Mouse (Mus musculus) lung, postnatal 0 days (tissue): ENCODE measurements around the gene Kpna6. TPM values are rescaled to one million over a fixed set of nuclear protein-coding genes. Genes with fewer than 3 reads are reported as not detected.

Source experiments
- ATAC-seq: fragments of 200-750 bp; cut with Nextera tagmentation; 2 replicates; pipeline ENCODE4 v1.8.0; 2017; ENCODE audit warnings: moderate library complexity
- DNase-seq: peaks from one replicate; pipeline ENCODE4 v3.0.0-alpha.2; 2016; ENCODE audit warnings: low spot score
- H3K27ac ChIP-seq: fragments of 300-500 bp; sonication (generic); 2 replicates; pipeline ENCODE4 v1.5.1; 2014; ENCODE audit warnings: antibody characterized with exemption, mild to moderate bottlenecking, low read length, mixed read lengths
- H3K27me3 ChIP-seq: fragments of 300-500 bp; sonication (generic); replicated peaks from 2 replicates; pipeline ENCODE4 v1.6.1; 2014; ENCODE audit warnings: low read length, mixed read lengths; ENCODE audit not compliant: insufficient read depth
- H3K36me3 ChIP-seq: fragments of 300-500 bp; sonication (generic); 2 replicates; pipeline ENCODE4 v1.6.1; 2014; ENCODE audit warnings: low read length, mixed read lengths; ENCODE audit not compliant: insufficient read depth
- H3K4me1 ChIP-seq: fragments of 300-500 bp; sonication (generic); 2 replicates; pipeline ENCODE4 v1.6.1; 2014; ENCODE audit warnings: antibody characterized with exemption, low read depth, low read length, mixed read lengths; ENCODE audit not compliant: insufficient read depth
- H3K4me2 ChIP-seq: fragments of 300-500 bp; sonication (generic); replicated peaks from 2 replicates; pipeline ENCODE4 v1.6.1; 2014; ENCODE audit warnings: low read depth, mild to moderate bottlenecking, low read length, moderate library complexity, mixed read lengths
- H3K4me3 ChIP-seq: fragments of 300-500 bp; sonication (generic); 2 replicates; pipeline ENCODE4 v1.5.1; 2014; ENCODE audit warnings: low read depth, low read length
- H3K9ac ChIP-seq: fragments of 300-500 bp; sonication (generic); replicated peaks from 2 replicates; pipeline ENCODE4 v1.6.1; 2014; ENCODE audit warnings: low read depth, mild to moderate bottlenecking
- H3K9me3 ChIP-seq: fragments of 300-500 bp; sonication (generic); 2 replicates; pipeline ENCODE4 v1.6.1; 2016; ENCODE audit warnings: low read length, mixed read lengths
- CTCF ChIP-seq: IDR thresholded peaks from 2 replicates; pipeline ENCODE4 v1.5.1; 2016; ENCODE audit warnings: antibody characterized with exemption, mild to moderate bottlenecking
- EP300 ChIP-seq: IDR thresholded peaks from 2 replicates; pipeline ENCODE4 v1.6.1; 2016; ENCODE audit warnings: antibody characterized with exemption, mild to moderate bottlenecking, control low read depth
- WGBS: fragments of 180-500 bp; shearing (Covaris S2); extraction: QIAGEN DNeasy Blood & Tissue Kit; methylation state at CpG from one replicate; pipeline ENCODE4 v1.1.7; 2014; 5-methylcytosine and 5-hydroxymethylcytosine counted together
- microRNA-seq: library from miRNA; unstranded; fragments of <30 nt; microRNA quantifications from one replicate; pipeline ENCODE4, GENCODE M21; 2016
- polyA plus RNA-seq: library from polyadenylated mRNA; unstranded; fragments of >200 nt; fragmentation: Nextera tagmentation; extraction: Ambion mirVana; gene quantifications from 2 replicates; pipeline ENCODE4 v1.2.1, GENCODE M21; 2015

The Kpna6 gene
- polyA plus RNA-seq, 1 experiment from 2014 or later: 6.6 TPM

DNA sequence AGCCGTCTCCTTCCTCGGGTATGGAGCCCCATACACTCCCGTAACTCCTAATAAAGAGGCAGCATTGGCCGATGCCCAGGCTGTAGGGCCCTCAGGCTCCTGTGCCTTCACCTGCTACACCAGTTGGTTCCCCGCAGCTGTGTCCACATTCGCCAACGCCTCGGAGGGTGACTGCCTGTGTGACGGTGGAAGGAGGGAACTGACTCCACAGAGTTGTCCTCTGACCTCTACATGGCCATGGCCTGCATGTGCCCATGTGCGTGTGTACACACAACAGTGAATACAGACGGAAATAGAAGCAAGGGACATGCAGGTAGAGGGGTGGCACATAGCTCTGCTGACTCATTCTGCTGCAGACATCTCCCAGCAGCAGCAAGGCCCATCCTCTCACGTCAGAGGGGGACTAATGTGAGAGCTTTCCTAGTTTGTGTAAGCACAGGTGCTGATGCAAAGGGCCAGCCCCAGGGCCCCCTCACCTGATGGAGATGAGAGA is 63.4 kb downstream of the Kpna6 start:
- ATAC-seq (0 out of 2 replicates have a peak, but pooled peaks have one; percentile 10), DNase-seq (no peak)
- Histone ChIP-seq H3K4me2 (no peak overlapping the region), H3K27me3 (no peaks in the 10 kb centered on the region), H3K4me1 (no peaks in the 10 kb centered on the region), H3K9me3 (no peaks in the 10 kb centered on the region), H3K9ac (no peak overlapping the region), H3K36me3 (peaks cover 11% of the 10 kb centered on the region; the same call in 1 of the 2 replicates), H3K4me3 (no peak overlapping the region), H3K27ac (no peak overlapping the region)
- TF ChIP-seq CTCF: no peak
- no peak for TF ChIP-seq EP300
- WGBS: 72% methylated on average over 12 of the region's 12 CpGs

DNA sequence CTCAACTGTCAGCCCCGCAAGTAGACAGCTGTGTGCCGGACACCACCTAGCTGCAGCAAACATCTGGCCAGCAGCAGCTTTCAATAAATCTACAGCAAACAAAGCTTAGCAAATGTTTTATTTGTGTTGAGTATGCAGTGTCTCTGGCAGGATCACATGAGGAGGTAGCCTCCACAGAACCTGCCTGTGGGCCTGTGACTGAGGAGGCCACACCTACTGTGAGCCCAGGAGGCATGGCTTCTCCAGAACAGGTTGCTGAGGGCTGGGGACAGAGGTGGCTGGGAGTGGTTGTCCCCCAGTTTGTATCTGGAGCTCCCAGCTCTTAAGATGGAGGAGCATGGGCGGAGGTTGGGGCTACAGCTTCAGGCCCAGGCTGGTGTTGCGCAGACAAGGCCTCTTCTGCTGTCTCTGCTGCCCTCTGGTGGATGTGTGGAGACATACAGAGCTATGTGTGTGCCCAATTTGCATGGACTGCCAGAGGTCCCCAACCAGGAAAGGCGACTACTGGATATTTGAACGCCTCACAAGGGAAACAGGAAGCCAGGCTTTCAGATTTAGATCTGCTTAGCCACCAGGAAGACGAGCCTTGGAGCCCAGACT is 64.0 kb downstream of the Kpna6 start:
- Histone ChIP-seq H3K36me3 (peaks cover 14% of the 10 kb centered on the region; the same call in 1 of the 2 replicates), H3K9me3 (no peaks in the 10 kb centered on the region), H3K27ac (no peak overlapping the region), H3K4me1 (no peaks in the 10 kb centered on the region), H3K4me3 (no peak overlapping the region), H3K27me3 (no peaks in the 10 kb centered on the region), H3K4me2 (no peak overlapping the region), H3K9ac (no peak overlapping the region)
- TF ChIP-seq CTCF (peak; percentile 97), EP300 (no peak)
- peak; percentile 94 for ATAC-seq
- DNase-seq: peak; percentile 94
- 31% methylated on average over 7 of the region's 7 CpGs for WGBS

DNA sequence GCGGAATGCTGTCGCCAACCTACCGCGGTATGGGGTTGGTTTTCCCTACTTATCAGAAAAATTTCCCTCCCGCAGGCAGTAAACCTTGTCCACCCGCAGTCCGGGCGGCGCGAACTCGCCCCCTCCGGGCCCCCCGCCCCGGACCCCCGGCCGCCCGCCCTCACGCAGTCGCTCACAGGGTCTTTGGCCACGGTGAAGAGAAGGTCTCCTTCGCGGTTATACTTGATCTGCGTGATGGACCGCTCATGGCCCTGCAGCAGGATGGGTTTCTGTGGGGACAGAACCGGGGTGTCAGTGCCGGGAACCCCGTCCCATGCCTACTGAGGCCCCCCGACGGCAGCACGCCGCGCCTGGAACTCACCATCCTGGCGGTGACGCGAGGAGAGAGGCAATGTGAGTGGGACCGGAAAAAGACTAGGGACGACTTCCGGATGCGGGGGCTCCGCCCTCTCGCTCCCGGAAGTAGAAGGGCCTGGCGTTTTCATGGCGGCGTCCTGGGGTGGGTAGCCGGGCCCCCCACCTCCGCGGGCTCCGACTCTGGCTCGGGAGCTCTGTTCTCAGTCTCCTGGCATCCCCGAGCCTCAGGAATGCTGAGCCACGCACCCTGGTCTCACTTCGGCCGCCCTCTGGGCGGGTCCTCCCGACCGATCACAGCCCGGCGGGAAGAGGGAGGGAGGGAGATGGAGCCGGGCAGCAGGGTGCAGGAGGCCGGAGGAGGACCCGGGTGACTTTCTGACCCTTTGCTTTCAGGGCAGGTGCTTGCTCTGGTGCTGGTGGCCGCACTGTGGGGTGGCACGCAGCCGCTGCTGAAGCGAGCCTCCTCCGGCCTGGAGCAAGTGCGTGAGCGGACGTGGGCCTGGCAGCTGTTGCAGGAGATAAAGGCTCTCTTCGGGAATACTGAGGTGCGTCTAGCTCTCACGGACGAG is 72.1 kb downstream of the Kpna6 start, which contains the start of the genes Eif3i and Tmem234:
Eif3i (minus strand) TSS at position 416 of the 926 bp plus-strand sequence.
Tmem234 (plus strand) TSS at position 436 of the 926 bp plus-strand sequence.
- H3K27me3 ChIP-seq: no peaks in the 10 kb centered on the region

More for the DNA sequence above, 72.1 kb downstream of the Kpna6 start, which contains the start of the genes Eif3i and Tmem234:
- Histone ChIP-seq H3K4me2 (peak within 1 kb of the TSS; percentile 97), H3K4me1 (peaks cover 15% of the 10 kb centered on the region; the same call in 1 of the 2 replicates), H3K4me3 (peak within 1 kb of the TSS; percentile 85), H3K27ac (peak within 1 kb of the TSS; percentile 79), H3K9ac (peak within 1 kb of the TSS; percentile 80), H3K9me3 (no peaks in the 10 kb centered on the region), H3K36me3 (peaks cover 5% of the 10 kb centered on the region; the same call in 1 of the 2 replicates)
- TF ChIP-seq CTCF (peak; percentile 37), EP300 (no peak)
- under 1% methylated on average over 71 of the region's 74 CpGs for WGBS
- ATAC-seq (peak; percentile 94), DNase-seq (peak; percentile 92)

Small RNA genes within 50 kb of the gene (microRNA-seq; reads per million reads assigned to microRNA genes)
- not detected for gene Mir7016

Other genes with a start within 250 kb of the Kpna6 start
- gene Zbtb8b, start 231.9 kb downstream of the Kpna6 start, polyA plus RNA-seq: 1.8 and 2.8 TPM in 2 replicates
- gene Bsdc1, start 211.2 kb downstream of the Kpna6 start, polyA plus RNA-seq: 29.0 TPM in 2 replicates
- 0.11 and 0.12 TPM in 2 replicates for gene Tssk3, start 181.7 kb downstream of the Kpna6 start, polyA plus RNA-seq
- 0.89 and 2.5 TPM in 2 replicates for gene Fam229a, start 181.6 kb downstream of the Kpna6 start, polyA plus RNA-seq
- gene Marcksl1, start 159.2 kb downstream of the Kpna6 start, polyA plus RNA-seq: 175 and 224 TPM in 2 replicates
- gene Hdac1, start 130.1 kb downstream of the Kpna6 start, polyA plus RNA-seq: 101 and 110 TPM in 2 replicates
- gene Lck, start 99.1 kb downstream of the Kpna6 start, polyA plus RNA-seq: 2.5 TPM in 2 replicates
- gene Fam167b, start 94.2 kb downstream of the Kpna6 start, polyA plus RNA-seq: 3.2 and 4.5 TPM in 2 replicates
- 140 and 161 TPM in 2 replicates for gene Eif3i, start 72.1 kb downstream of the Kpna6 start, polyA plus RNA-seq
- gene Tmem234, start 72.1 kb downstream of the Kpna6 start, polyA plus RNA-seq: 186 and 192 TPM in 2 replicates
- gene Dcdc2b, start 58.5 kb downstream of the Kpna6 start, polyA plus RNA-seq: 16.1 and 20.1 TPM in 2 replicates
- 26.6 and 27.8 TPM in 2 replicates for gene Iqcc, start 53.7 kb downstream of the Kpna6 start, polyA plus RNA-seq
- gene Ccdc28b, start 48.8 kb downstream of the Kpna6 start, polyA plus RNA-seq: 76.3 and 82.4 TPM in 2 replicates
- 37.6 and 38.9 TPM in 2 replicates for gene Txlna, start 31.7 kb downstream of the Kpna6 start, polyA plus RNA-seq
- gene Tmem39b, start 24.1 kb upstream of the Kpna6 start, polyA plus RNA-seq: 5.3 and 5.5 TPM in 2 replicates
- gene Khdrbs1, start 69.5 kb upstream of the Kpna6 start, polyA plus RNA-seq: 42.9 and 48.9 TPM in 2 replicates
- gene Ptp4a2, start 138.5 kb upstream of the Kpna6 start, polyA plus RNA-seq: 318 and 349 TPM in 2 replicates